Mouse (Mus musculus) ovary, postnatal 10 days (tissue): ENCODE data around the gene Adgrv1.

ENCODE experiments used
- DNase-seq: peaks from one replicate; pipeline ENCODE4 v3.0.0; 2022; ENCODE audit warnings: low spot score

Adgrv1 gene

DNA sequence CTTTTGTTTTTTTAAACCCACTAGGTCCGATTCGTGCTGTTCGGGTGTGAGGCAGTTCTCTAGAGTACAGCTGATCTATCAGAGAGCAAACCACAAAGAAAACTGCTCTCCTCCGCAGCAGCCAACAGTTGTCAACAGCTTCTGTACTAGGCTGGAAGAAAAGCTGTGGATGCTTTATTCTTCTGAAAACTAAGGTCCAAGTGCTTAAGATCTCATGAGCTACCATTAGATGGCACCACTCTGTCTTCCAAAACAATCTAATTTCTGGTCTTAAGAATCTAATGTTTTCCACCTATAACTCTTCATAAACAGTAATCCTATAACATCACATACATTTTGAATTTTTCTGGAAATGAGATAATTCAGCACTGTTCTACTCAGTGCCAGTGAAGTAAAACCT, 22.6 kb downstream of the Adgrv1 start:
- DNase-seq, result no peak

DNA sequence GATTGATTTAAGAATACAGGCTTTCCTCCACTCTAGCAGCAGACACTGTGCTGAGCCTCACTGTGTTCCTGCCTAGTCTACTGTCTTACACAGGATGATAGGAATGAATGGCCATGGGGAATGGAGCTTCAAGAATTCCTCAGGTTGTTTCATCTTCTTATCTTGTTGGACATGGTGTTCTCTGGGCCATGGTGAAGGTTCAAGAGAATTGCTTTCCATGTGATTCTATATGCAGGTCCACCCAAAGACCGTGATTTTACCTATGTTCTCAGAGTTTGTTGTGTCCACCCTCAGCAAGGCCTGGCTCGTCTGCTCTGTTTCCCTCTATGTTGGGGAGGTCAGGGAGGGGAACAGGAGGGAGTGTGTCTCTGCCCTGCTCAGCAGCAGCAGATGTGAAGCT, 26.0 kb downstream of the Adgrv1 start:
- no peak for DNase-seq

DNA sequence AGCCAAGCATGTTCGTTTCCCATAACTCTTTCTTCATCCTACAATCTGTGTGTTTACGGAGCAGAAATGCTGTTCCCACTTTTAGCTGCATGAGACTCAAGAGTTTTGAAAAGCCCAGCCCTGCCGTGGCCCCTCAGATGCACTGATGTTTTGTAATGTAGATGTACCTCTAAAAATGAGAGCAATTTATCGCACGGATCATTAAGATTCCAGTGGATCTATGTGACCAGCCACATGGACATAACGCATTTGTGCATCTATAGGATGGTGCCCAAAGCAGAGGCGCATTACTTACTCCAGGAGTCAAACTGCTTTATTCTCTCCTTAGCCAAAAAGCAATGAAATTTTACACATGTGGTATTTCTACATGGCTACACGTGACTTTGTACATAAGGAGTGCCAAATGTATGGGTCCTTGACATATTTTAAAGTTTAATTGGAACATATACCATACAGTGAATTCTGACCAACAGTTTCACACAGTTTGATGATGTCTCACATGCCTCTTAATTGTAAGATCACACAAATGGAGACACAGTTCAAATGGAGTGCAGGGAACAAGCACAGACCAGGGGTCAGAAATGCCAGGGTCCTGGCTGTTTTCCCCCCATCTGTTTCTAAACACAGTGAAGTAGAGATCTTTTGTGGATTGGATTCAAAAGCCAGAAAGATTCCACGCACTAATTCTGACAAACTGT, 35.9 kb downstream of the Adgrv1 start:
- no peak for DNase-seq

GRCm38 (mm10) chr13:81578692-81579091, 54.3 kb downstream of the Adgrv1 start:
- DNase-seq, result no peak

GRCm38 (mm10) chr13:81570241-81570821, 62.6 kb downstream of the Adgrv1 start:
- DNase-seq, result no peak

- no peak for DNase-seq
Observed at GRCm38 (mm10) chr13:81550024-81550423, 82.9 kb downstream of the Adgrv1 start.

DNA sequence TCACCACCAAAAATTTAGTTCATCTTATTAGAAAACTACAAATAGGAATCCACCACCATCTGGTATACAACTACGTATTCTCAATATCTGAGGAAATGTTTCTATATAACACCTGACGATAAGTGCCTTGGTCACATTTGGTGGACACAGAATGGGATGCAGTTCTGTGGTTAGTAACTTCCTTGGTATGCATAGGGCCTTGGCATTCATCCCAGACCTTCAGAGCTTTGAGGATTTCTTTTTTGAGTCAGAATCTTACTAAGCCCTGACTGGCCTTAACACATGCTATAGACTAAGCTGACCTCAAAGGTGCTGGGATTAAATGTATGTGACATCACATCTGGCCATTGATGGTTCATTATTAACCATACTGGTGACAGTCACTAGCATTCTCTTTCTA, 98.0 kb downstream of the Adgrv1 start:
- no peak for DNase-seq

GRCm38 (mm10) chr13:81526687-81527086, 106.3 kb downstream of the Adgrv1 start:
- DNase-seq, result no peak

- DNase-seq, result no peak
Observed at GRCm38 (mm10) chr13:81510142-81510541, 122.8 kb downstream of the Adgrv1 start.

DNA sequence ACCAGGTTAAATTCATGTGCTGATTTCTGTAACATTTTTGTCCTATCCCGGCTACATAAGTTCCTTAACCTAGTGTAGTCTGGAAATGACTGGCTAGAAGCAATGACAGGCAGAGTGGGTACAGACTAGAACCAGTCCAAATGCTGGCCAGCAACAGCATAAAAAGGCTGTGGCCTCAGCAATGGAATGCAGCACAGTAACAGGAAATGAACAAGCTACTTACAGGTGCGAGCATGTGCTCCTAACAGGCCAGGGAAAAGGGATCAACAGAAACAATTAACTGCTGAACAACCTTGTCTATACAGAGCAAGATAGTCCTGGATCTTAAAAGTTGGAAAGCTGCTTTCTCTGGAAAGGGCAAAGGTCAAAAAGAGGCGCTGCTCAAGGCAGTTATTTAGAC, 135.9 kb downstream of the Adgrv1 start:
- no peak for DNase-seq

- DNase-seq, result no peak
Observed at GRCm38 (mm10) chr13:81491971-81492370, 141.0 kb downstream of the Adgrv1 start.

DNA sequence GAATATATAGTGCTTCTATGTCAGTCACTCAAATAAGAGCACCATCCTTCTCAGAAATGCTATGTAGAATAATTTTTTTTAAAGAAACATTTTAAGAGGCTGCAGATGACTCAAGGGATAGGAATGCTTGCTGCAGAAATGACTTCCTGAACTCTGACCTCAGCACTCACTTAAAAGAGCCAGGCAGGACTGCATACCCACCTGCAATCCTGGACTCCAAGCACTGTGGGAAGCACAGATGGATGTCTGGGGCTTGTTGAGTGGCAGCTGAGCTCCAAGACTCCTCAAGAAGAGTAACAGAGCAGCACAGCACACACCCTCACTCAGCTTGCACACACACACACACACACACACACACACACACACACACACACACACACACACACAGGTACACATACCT, 146.0 kb downstream of the Adgrv1 start:
- no peak for DNase-seq

DNA sequence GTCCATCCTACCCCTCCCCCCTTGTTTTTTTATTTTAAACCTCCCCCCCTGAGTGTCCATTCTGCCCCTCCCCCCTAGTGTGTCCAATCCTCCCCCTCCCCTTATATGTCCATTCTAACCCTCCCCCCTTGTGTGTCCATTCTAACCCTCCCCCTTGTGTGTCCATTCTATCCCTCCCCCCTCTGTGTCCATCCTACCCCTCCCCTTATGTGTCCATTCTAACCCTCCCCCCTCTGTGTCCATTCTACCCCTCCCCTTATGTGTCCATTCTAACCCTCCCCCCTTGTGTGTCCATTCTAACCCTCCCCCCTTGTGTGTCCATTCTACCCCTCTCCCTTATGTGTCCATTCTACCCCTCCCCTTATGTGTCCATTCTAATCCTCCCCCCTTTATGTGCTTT, 159.2 kb downstream of the Adgrv1 start:
- no peak for DNase-seq

- no peak for DNase-seq
Observed at GRCm38 (mm10) chr13:81466661-81467060, 166.3 kb downstream of the Adgrv1 start.

GRCm38 (mm10) chr13:81465794-81466193, 167.2 kb downstream of the Adgrv1 start:
- DNase-seq, result no peak

GRCm38 (mm10) chr13:81449630-81450029, 183.3 kb downstream of the Adgrv1 start:
- DNase-seq, result no peak

- DNase-seq, result no peak
Observed at GRCm38 (mm10) chr13:81449198-81449597, 183.8 kb downstream of the Adgrv1 start.

- DNase-seq, result no peak
Observed at GRCm38 (mm10) chr13:81441412-81441811, 191.5 kb downstream of the Adgrv1 start.

GRCm38 (mm10) chr13:81439390-81440025, 193.4 kb downstream of the Adgrv1 start:
- DNase-seq, result peak; percentile 67

DNA sequence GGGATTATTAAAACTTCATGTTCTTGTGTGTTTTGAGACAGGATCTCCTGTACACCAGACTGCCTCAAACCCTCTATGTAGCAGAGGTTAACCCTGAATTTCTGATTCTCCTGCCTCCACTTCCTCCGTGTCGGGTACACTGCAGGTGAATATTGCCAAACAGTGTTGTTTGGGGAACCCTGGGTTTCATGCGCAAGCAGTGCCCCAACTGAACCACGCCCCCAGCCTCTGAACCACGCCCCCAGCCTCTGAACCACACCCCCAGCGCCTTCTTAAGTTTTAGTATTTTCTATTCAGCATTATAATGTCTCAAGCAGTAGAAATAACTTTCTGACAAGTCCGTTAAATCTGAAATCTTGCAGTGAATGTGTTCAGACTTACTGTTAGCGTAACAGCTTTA, 195.9 kb downstream of the Adgrv1 start:
- no peak for DNase-seq

- peak; percentile 14 for DNase-seq
Observed at GRCm38 (mm10) chr13:81426896-81427755, 205.8 kb downstream of the Adgrv1 start.

GRCm38 (mm10) chr13:81425111-81425510, 207.8 kb downstream of the Adgrv1 start:
- no peak for DNase-seq

DNA sequence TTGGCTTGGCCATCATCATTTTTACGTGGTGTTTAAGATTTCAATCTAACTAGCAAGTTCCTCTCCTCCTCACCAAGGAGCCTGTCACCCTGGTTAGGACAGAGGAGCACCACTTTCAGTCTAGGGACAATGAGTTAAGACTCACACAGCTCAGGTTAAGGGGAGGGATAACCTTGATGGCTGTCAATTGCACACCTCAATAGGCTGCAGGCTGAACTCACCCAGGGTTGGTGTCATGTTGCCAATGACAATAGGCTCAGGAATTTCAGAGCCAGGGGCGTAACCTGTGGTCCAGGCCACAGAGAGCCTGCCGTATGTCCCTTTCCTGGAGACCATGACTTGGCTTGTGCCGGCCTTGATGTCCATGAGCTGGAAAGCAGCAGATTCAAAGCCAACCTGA, 209.0 kb downstream of the Adgrv1 start:
- no peak for DNase-seq
